Mouse (Mus musculus): ENCODE data around the gene Tmsb4x. TPM values are rescaled to one million over a fixed set of nuclear protein-coding genes. Genes with fewer than 3 reads are reported as not detected.

Gene Tmsb4x
- polyA plus RNA-seq, 1 experiment from 2014 or later = 5,801 TPM

GRCm38 (mm10) chrX:167172256-167172655 lies 36.9 kb downstream of the Tmsb4x start:
- H3K4me2 ChIP-seq = no peak overlapping the region
- H3K4me1 ChIP-seq (ENCODE audit: control insufficient read depth, insufficient read depth, low read length) = no peaks in the 10 kb centered on the region
- no peak overlapping the region for H3K9ac ChIP-seq (ENCODE audit: low read length)
- H3K4me3 ChIP-seq (ENCODE audit: low read depth, low read length) = no peak overlapping the region
- no peak for DNase-seq (ENCODE audit: low spot score, missing footprints)
- peaks cover 28% of the 10 kb centered on the region for H3K27me3 ChIP-seq (ENCODE audit: control insufficient read depth, insufficient read depth, low read length)
- H3K9me3 ChIP-seq (ENCODE audit: control insufficient read depth, low read length) = no peaks in the 10 kb centered on the region
- no peaks in the 10 kb centered on the region for H3K36me3 ChIP-seq (ENCODE audit: control insufficient read depth, insufficient read depth, low read length)
- ATAC-seq (ENCODE audit: low FRiP score) = no peak
- no peak overlapping the region for H3K27ac ChIP-seq (ENCODE audit: low read depth, low read length)
- WGBS = 72% methylated on average over 2 of the region's 2 CpGs

GRCm38 (mm10) chrX:167171281-167171680 lies 37.8 kb downstream of the Tmsb4x start:
- ATAC-seq (ENCODE audit: low FRiP score) (no peak), DNase-seq (ENCODE audit: low spot score, missing footprints) (no peak)
- no peak overlapping the region for H3K27ac ChIP-seq (ENCODE audit: low read depth, low read length)
- peaks cover 27% of the 10 kb centered on the region for H3K27me3 ChIP-seq (ENCODE audit: control insufficient read depth, insufficient read depth, low read length)
- H3K4me1 ChIP-seq (ENCODE audit: control insufficient read depth, insufficient read depth, low read length) = no peaks in the 10 kb centered on the region
- WGBS = 82% methylated on average over 2 of the region's 2 CpGs
- no peak overlapping the region for H3K4me3 ChIP-seq (ENCODE audit: low read depth, low read length)
- H3K9me3 ChIP-seq (ENCODE audit: control insufficient read depth, low read length) = no peaks in the 10 kb centered on the region
- no peak overlapping the region for H3K9ac ChIP-seq (ENCODE audit: low read length)
- H3K4me2 ChIP-seq = no peak overlapping the region
- no peaks in the 10 kb centered on the region for H3K36me3 ChIP-seq (ENCODE audit: control insufficient read depth, insufficient read depth, low read length)

- Histone ChIP-seq H3K27ac (ENCODE audit: low read depth, low read length) (no peak overlapping the region), H3K4me2 (no peak overlapping the region), H3K4me1 (ENCODE audit: control insufficient read depth, insufficient read depth, low read length) (no peaks in the 10 kb centered on the region), H3K36me3 (ENCODE audit: control insufficient read depth, insufficient read depth, low read length) (no peaks in the 10 kb centered on the region), H3K9me3 (ENCODE audit: control insufficient read depth, low read length) (no peaks in the 10 kb centered on the region), H3K4me3 (ENCODE audit: low read depth, low read length) (no peak overlapping the region), H3K27me3 (ENCODE audit: control insufficient read depth, insufficient read depth, low read length) (peaks cover 27% of the 10 kb centered on the region), H3K9ac (ENCODE audit: low read length) (no peak overlapping the region)
- 71% methylated on average over 2 of the region's 2 CpGs for WGBS
- DNase-seq (ENCODE audit: low spot score, missing footprints) (no peak), ATAC-seq (ENCODE audit: low FRiP score) (no peak)
Observed at GRCm38 (mm10) chrX:167167282-167167681, 41.8 kb downstream of the Tmsb4x start.

- Histone ChIP-seq H3K4me2 (no peak overlapping the region), H3K4me3 (ENCODE audit: low read depth, low read length) (no peak overlapping the region), H3K27me3 (ENCODE audit: control insufficient read depth, insufficient read depth, low read length) (peaks cover 23% of the 10 kb centered on the region), H3K27ac (ENCODE audit: low read depth, low read length) (no peak overlapping the region), H3K4me1 (ENCODE audit: control insufficient read depth, insufficient read depth, low read length) (no peaks in the 10 kb centered on the region), H3K9me3 (ENCODE audit: control insufficient read depth, low read length) (no peaks in the 10 kb centered on the region), H3K36me3 (ENCODE audit: control insufficient read depth, insufficient read depth, low read length) (no peaks in the 10 kb centered on the region), H3K9ac (ENCODE audit: low read length) (no peak overlapping the region)
- WGBS = 91% methylated on average over 1 of the region's 1 CpGs
- no peak for DNase-seq (ENCODE audit: low spot score, missing footprints)
- no peak for ATAC-seq (ENCODE audit: low FRiP score)
Observed at GRCm38 (mm10) chrX:167166051-167166450, 43.1 kb downstream of the Tmsb4x start.

GRCm38 (mm10) chrX:167157691-167158090 lies 51.4 kb downstream of the Tmsb4x start:
- ATAC-seq (ENCODE audit: low FRiP score) (no peak), DNase-seq (ENCODE audit: low spot score, missing footprints) (no peak)
- no peak overlapping the region for H3K9ac ChIP-seq (ENCODE audit: low read length)
- peaks cover 6% of the 10 kb centered on the region; the same call in 1 of the 2 replicates for H3K27me3 ChIP-seq (ENCODE audit: control insufficient read depth, insufficient read depth, low read length)
- no peaks in the 10 kb centered on the region for H3K36me3 ChIP-seq (ENCODE audit: control insufficient read depth, insufficient read depth, low read length)
- H3K4me3 ChIP-seq (ENCODE audit: low read depth, low read length) = no peak overlapping the region
- H3K4me1 ChIP-seq (ENCODE audit: control insufficient read depth, insufficient read depth, low read length) = no peaks in the 10 kb centered on the region
- WGBS = 74% methylated on average over 4 of the region's 4 CpGs
- no peak overlapping the region for H3K4me2 ChIP-seq
- H3K27ac ChIP-seq (ENCODE audit: low read depth, low read length) = no peak overlapping the region
- H3K9me3 ChIP-seq (ENCODE audit: control insufficient read depth, low read length) = no peaks in the 10 kb centered on the region

Other genes with a start within 250 kb of the Tmsb4x start
- gene Tlr8, start 55.0 kb upstream of the Tmsb4x start, polyA plus RNA-seq (2014; fragmentation: Nextera tagmentation; extraction: Ambion mirVana) = 0.14 TPM in 1 of 2 replicates, not detected in the other
- 0.34 and 0.54 TPM in 2 replicates for gene Tlr7, start 121.2 kb upstream of the Tmsb4x start, polyA plus RNA-seq (2014; fragmentation: Nextera tagmentation; extraction: Ambion mirVana)
- gene Prps2, start 173.4 kb upstream of the Tmsb4x start, polyA plus RNA-seq (2014; fragmentation: Nextera tagmentation; extraction: Ambion mirVana) = 19.2 and 22.8 TPM in 2 replicates